Mouse (Mus musculus) ovary, postnatal 36 days (tissue): ENCODE data around the gene Prm3.
A peak's percentile ranks its signal among the peaks of the same experiment; 100 is the strongest.

Source experiments
- DNase-seq: peaks from one replicate; pipeline ENCODE4 v3.0.0; 2022; ENCODE audit warnings: low spot score, mixed read lengths

Prm3 gene

GRCm38 (mm10) chr16:10796034-10796433 lies 5.3 kb upstream of the Prm3 start, which contains the start of gene Prm2:
TSS of gene Prm2 (minus strand) at chr16:10796134.
- no peak for DNase-seq

GRCm38 (mm10) chr16:10788866-10789265 lies 1.8 kb downstream of the Prm3 start:
- no peak for DNase-seq

- no peak for DNase-seq
Measured at GRCm38 (mm10) chr16:10788271-10788670, 2.4 kb downstream of the Prm3 start, which contains the start of gene Tnp2. TSS of gene Tnp2 (minus strand) at chr16:10788660.

- DNase-seq, result no peak
Measured at GRCm38 (mm10) chr16:10787548-10788058, 3.1 kb downstream of the Prm3 start.

- DNase-seq, result no peak
Measured at GRCm38 (mm10) chr16:10786782-10787547, 3.7 kb downstream of the Prm3 start.

GRCm38 (mm10) chr16:10786288-10786687 lies 4.4 kb downstream of the Prm3 start:
- peak; percentile 72 for DNase-seq

- peak; percentile 91 for DNase-seq
Measured at GRCm38 (mm10) chr16:10785371-10786231, 5.1 kb downstream of the Prm3 start, which contains the start of gene Socs1. TSS of gene Socs1 (minus strand) at chr16:10785536.

- peak; percentile 95 for DNase-seq
Measured at GRCm38 (mm10) chr16:10784793-10785370, 5.8 kb downstream of the Prm3 start.

- peak; percentile 51 for DNase-seq
Measured at GRCm38 (mm10) chr16:10783883-10784792, 6.6 kb downstream of the Prm3 start.

- DNase-seq, result no peak
Measured at GRCm38 (mm10) chr16:10783451-10783850, 7.3 kb downstream of the Prm3 start.

GRCm38 (mm10) chr16:10783152-10783434 lies 7.6 kb downstream of the Prm3 start:
- no peak for DNase-seq

GRCm38 (mm10) chr16:10782377-10783151 lies 8.2 kb downstream of the Prm3 start:
- DNase-seq, result no peak

GRCm38 (mm10) chr16:10781862-10782371 lies 8.8 kb downstream of the Prm3 start:
- DNase-seq, result no peak

GRCm38 (mm10) chr16:10780631-10781120 lies 10.0 kb downstream of the Prm3 start:
- DNase-seq, result no peak

GRCm38 (mm10) chr16:10777579-10778160 lies 13.0 kb downstream of the Prm3 start:
- no peak for DNase-seq

- DNase-seq, result no peak
Measured at GRCm38 (mm10) chr16:10776322-10776721, 14.4 kb downstream of the Prm3 start.

GRCm38 (mm10) chr16:10774726-10775125 lies 16.0 kb downstream of the Prm3 start:
- no peak for DNase-seq

GRCm38 (mm10) chr16:10773543-10773942 lies 17.2 kb downstream of the Prm3 start:
- no peak for DNase-seq

GRCm38 (mm10) chr16:10771769-10772510 lies 18.8 kb downstream of the Prm3 start:
- no peak for DNase-seq
